Mouse (Mus musculus): ENCODE measurements around the gene Cdv3. TPM values are rescaled to one million over a fixed set of nuclear protein-coding genes. Genes with fewer than 3 reads are reported as not detected.

Cdv3 gene
- polyA plus RNA-seq (2014; fragmentation: Nextera tagmentation; extraction: Ambion mirVana), result 105 and 135 TPM in 2 replicates

DNA sequence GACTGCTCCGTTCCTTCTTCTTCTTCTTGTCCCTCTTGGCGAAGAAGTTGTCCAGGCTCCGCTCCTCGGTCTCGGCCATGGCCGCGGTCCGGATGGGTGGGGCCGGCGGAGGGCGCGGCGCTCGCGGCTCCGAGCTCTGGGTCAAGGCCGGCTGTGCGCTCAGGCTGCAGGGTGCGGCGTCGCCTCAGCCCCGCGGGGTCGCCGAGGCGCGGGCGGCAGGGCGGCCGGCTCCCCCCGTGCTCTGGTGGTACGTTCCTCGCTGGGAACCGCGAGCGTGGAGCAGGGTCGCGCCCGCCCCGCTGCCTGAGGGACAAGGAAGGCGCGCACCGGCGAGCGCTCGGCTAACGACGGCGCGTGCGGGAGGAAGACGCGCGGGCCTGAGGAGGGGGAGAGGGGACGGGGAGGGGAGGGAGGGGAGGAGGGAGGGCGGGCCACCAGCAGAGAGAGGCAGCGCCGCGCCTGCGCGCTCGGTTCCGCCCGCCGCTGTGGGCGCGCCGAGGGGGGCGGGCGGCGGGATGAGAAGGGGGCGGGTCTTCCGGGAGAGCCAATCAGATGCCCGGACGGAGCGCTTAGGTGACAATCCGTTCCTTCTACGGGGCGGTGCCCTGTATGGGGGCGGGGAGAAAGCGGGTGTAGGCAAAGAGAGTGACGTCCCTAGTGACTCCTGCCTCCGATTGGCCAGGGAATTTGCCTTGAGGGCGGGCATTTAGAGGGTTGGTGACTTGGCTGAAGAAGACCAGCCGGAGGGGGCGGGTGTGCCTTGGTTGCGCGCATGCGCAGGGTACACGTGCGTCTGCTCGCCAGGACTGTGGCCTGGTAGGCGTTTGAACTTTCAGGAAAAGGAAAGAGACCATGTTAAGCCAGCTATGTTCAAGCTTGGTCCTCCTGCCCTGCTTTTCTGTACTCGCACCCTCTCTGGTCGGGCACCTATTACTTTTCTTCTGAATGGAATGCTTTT is at the start of gene Cdv3:
Gene Cdv3, minus strand, starts transcription at position 551 of the 958 bp plus-strand sequence.
- Histone ChIP-seq H3K4me1 (replicated peaks; ENCODE audit: control insufficient read depth, insufficient read depth, low read length) (peaks cover 8% of the 10 kb centered on the region), H3K27me3 (ENCODE audit: control insufficient read depth, insufficient read depth, low read length) (no peaks in the 10 kb centered on the region), H3K36me3 (ENCODE audit: control insufficient read depth, insufficient read depth, low read length) (0 out of 2 replicates have a peak, but pooled peaks cover 3% of the 10 kb centered on the region), H3K4me3 (ENCODE audit: low read depth, low read length) (peak within 1 kb of the TSS; percentile 89), H3K27ac (ENCODE audit: low read depth, low read length) (peak within 1 kb of the TSS; percentile 95), H3K9me3 (ENCODE audit: control insufficient read depth, low read length) (no peaks in the 10 kb centered on the region), H3K4me2 (replicated peaks; ENCODE audit: low read depth, low read length) (peak within 1 kb of the TSS; percentile 89), H3K9ac (ENCODE audit: low read depth, low read length) (peak within 1 kb of the TSS; percentile 96)
- 2% methylated on average over 59 of the region's 95 CpGs for WGBS
- ATAC-seq (ENCODE audit: low FRiP score) (peak; percentile 98), DNase-seq (ENCODE audit: low spot score) (peak; percentile 99)

- Histone ChIP-seq H3K4me3 (ENCODE audit: low read depth, low read length) (no peak overlapping the region), H3K9me3 (ENCODE audit: control insufficient read depth, low read length) (no peaks in the 10 kb centered on the region), H3K4me2 (replicated peaks; ENCODE audit: low read depth, low read length) (no peak overlapping the region), H3K4me1 (replicated peaks; ENCODE audit: control insufficient read depth, insufficient read depth, low read length) (no peaks in the 10 kb centered on the region), H3K27ac (ENCODE audit: low read depth, low read length) (no peak overlapping the region), H3K27me3 (ENCODE audit: control insufficient read depth, insufficient read depth, low read length) (no peaks in the 10 kb centered on the region), H3K9ac (ENCODE audit: low read depth, low read length) (no peak overlapping the region), H3K36me3 (ENCODE audit: control insufficient read depth, insufficient read depth, low read length) (no peaks in the 10 kb centered on the region)
- WGBS, result 54% methylated on average over 9 of the region's 9 CpGs
- ATAC-seq (ENCODE audit: low FRiP score), result no peak
- DNase-seq (ENCODE audit: low spot score), result no peak
Measured at GRCm38 (mm10) chr9:103413457-103413856, 47.8 kb upstream of the Cdv3 start.

GRCm38 (mm10) chr9:103409119-103409518 is 43.5 kb upstream of the Cdv3 start:
- no peaks in the 10 kb centered on the region for H3K27me3 ChIP-seq (ENCODE audit: control insufficient read depth, insufficient read depth, low read length)
- H3K4me3 ChIP-seq (ENCODE audit: low read depth, low read length), result no peak overlapping the region
- H3K9ac ChIP-seq (ENCODE audit: low read depth, low read length), result no peak overlapping the region
- H3K36me3 ChIP-seq (ENCODE audit: control insufficient read depth, insufficient read depth, low read length), result no peaks in the 10 kb centered on the region
- 90% methylated on average over 2 of the region's 2 CpGs for whole genome bisulfite sequencing
- H3K27ac ChIP-seq (ENCODE audit: low read depth, low read length), result no peak overlapping the region
- ATAC-seq (ENCODE audit: low FRiP score) (no peak), DNase-seq (ENCODE audit: low spot score) (no peak)
- H3K4me1 ChIP-seq (replicated peaks; ENCODE audit: control insufficient read depth, insufficient read depth, low read length), result no peaks in the 10 kb centered on the region
- no peaks in the 10 kb centered on the region for H3K9me3 ChIP-seq (ENCODE audit: control insufficient read depth, low read length)
- H3K4me2 ChIP-seq (replicated peaks; ENCODE audit: low read depth, low read length), result no peak overlapping the region

DNA sequence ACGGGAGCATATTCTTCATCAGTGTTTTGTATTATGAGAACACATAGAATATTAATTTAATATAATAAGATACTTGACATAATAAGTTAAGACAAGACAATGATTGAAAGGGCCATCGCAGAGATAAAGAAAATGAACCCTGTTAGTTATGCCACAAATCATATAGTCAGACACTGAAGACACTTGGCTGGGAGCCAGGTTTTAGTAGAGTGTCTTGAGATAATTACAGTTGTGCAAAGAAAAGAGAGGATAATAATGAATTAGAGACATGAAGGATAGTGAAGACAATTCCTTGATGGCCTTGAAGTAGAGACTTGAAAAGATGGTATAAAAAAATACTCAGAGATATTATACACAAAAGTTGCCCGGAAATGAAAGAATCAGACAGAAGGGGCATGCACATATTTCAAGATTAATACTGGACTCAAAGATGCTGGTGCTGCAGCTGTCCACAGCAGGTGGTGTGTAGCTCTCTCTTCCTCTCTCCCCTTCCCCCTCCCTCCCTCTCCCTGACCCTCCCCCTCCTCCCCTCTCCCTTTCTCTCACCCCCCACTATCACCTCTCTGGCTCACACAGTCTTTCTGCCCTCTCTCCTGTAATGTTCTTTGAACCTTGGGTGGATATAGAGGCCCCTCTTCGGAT is 42.6 kb upstream of the Cdv3 start:
- no peak for ATAC-seq (ENCODE audit: low FRiP score)
- no peaks in the 10 kb centered on the region for H3K27me3 ChIP-seq (ENCODE audit: control insufficient read depth, insufficient read depth, low read length)
- H3K9ac ChIP-seq (ENCODE audit: low read depth, low read length), result no peak overlapping the region
- no peak for DNase-seq (ENCODE audit: low spot score)
- no peaks in the 10 kb centered on the region for H3K9me3 ChIP-seq (ENCODE audit: control insufficient read depth, low read length)
- H3K36me3 ChIP-seq (ENCODE audit: control insufficient read depth, insufficient read depth, low read length), result no peaks in the 10 kb centered on the region
- no peak overlapping the region for H3K4me3 ChIP-seq (ENCODE audit: low read depth, low read length)
- no peak overlapping the region for H3K27ac ChIP-seq (ENCODE audit: low read depth, low read length)
- no peak overlapping the region for H3K4me2 ChIP-seq (replicated peaks; ENCODE audit: low read depth, low read length)
- WGBS, result 69% methylated on average over 4 of the region's 4 CpGs
- no peaks in the 10 kb centered on the region for H3K4me1 ChIP-seq (replicated peaks; ENCODE audit: control insufficient read depth, insufficient read depth, low read length)

DNA sequence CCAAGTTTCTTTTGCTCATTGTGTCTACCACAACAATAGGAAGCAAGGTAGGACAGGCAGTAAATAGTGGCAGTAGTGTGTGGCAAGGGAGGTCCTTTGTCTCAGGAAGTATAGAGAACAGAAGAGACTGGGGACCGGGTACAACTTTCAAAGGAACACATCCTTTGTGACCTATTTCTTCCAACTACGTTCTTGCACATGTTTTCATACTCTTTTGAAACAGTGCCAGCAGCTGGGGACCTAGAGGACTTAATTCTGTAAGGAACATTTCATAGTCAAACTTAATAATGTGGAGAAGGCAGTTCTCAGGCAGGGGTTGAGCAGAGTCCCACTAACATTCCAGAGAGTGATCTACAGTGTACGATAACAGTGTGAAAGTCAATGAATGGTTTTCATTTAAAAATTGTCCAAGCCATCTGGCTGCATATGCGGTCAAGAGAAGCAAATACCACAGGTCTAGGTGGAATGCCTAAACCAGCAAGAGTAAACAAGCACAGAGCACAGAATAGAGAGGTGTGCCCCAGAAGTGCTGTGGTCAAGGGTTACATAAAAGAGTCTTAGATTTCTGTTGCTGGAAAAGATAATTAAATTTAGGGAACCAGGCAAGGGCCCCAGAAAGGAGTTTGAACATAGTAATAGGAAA is 37.8 kb upstream of the Cdv3 start:
- Histone ChIP-seq H3K9me3 (ENCODE audit: control insufficient read depth, low read length) (no peaks in the 10 kb centered on the region), H3K4me2 (replicated peaks; ENCODE audit: low read depth, low read length) (no peak overlapping the region), H3K27ac (ENCODE audit: low read depth, low read length) (no peak overlapping the region), H3K9ac (ENCODE audit: low read depth, low read length) (no peak overlapping the region), H3K27me3 (ENCODE audit: control insufficient read depth, insufficient read depth, low read length) (no peaks in the 10 kb centered on the region), H3K4me1 (replicated peaks; ENCODE audit: control insufficient read depth, insufficient read depth, low read length) (no peaks in the 10 kb centered on the region), H3K4me3 (ENCODE audit: low read depth, low read length) (no peak overlapping the region), H3K36me3 (ENCODE audit: control insufficient read depth, insufficient read depth, low read length) (no peaks in the 10 kb centered on the region)
- DNase-seq (ENCODE audit: low spot score) (no peak), ATAC-seq (ENCODE audit: low FRiP score) (no peak)
- WGBS, result 69% methylated on average over 4 of the region's 4 CpGs

DNA sequence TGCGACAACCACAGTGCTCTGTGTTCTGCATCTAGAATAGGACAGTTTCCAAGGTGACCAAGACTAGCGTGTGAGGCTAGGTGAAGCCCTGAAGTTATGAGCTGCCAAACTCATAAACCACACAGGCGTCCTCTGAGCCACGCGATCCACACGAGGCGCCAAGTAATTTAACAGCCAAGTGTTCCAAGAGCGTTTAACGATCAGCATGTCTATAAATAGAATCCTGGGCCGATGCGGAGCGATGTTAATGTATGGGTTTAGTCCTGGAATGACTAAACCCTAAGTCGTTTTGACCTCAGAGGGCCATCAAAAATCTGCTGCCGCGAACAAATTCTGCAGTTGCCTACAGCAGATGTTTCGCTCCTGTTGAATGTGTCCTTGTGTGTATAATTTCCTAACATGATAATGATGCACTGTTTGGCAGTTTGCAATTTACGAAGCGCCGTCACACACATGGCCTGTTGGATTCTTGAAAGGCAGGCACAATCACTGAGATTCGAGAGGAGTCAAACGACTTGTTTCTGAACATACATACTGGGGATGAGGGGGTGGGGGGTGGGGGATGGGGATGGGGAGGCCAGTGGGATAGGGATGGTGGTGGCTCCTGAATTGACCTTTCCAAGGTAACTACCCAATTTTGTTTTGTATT is 33.0 kb upstream of the Cdv3 start:
- Histone ChIP-seq H3K9ac (ENCODE audit: low read depth, low read length) (no peak overlapping the region), H3K9me3 (ENCODE audit: control insufficient read depth, low read length) (no peaks in the 10 kb centered on the region), H3K4me2 (replicated peaks; ENCODE audit: low read depth, low read length) (no peak overlapping the region), H3K4me3 (ENCODE audit: low read depth, low read length) (no peak overlapping the region), H3K36me3 (ENCODE audit: control insufficient read depth, insufficient read depth, low read length) (no peaks in the 10 kb centered on the region), H3K27me3 (ENCODE audit: control insufficient read depth, insufficient read depth, low read length) (no peaks in the 10 kb centered on the region), H3K4me1 (replicated peaks; ENCODE audit: control insufficient read depth, insufficient read depth, low read length) (no peaks in the 10 kb centered on the region), H3K27ac (ENCODE audit: low read depth, low read length) (no peak overlapping the region)
- no peak for ATAC-seq (ENCODE audit: low FRiP score)
- WGBS, result 89% methylated on average over 21 of the region's 21 CpGs
- DNase-seq (ENCODE audit: low spot score), result no peak

- 89% methylated on average over 11 of the region's 11 CpGs for WGBS
- no peak overlapping the region for H3K27ac ChIP-seq (ENCODE audit: low read depth, low read length)
- no peak for DNase-seq (ENCODE audit: low spot score)
Measured at GRCm38 (mm10) chr9:103393256-103393655, 27.6 kb upstream of the Cdv3 start.

DNA sequence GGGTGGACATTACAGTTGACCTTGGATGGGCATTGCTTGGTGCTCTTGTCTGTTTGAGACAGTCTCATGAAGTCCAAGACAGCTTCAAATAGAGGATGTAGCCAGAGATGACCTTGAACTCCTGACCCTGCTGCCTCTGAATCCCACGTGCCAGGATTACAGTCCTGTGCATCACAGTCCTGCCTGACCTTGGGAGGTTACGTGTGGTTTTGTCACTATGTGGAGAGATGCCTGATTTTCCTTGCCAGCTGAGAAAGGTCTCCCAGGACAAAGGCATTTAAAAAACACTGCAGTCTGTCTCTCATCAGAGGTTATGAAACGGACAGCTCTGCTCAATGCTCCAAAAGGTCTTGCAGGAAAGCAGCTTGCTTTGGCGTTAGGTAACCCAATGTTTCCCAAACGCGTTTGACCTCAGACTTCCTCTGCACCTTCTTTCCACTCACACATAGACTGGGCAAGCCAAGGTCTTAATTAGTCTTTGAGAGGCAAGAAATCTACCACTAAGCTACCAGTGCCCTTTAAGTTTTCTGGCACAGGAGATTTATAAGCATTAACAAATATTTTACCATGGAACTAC is 26.2 kb upstream of the Cdv3 start:
- no peak overlapping the region for H3K4me3 ChIP-seq (ENCODE audit: low read depth, low read length)
- H3K4me2 ChIP-seq (replicated peaks; ENCODE audit: low read depth, low read length), result no peak overlapping the region
- H3K9me3 ChIP-seq (ENCODE audit: control insufficient read depth, low read length), result no peaks in the 10 kb centered on the region
- H3K27me3 ChIP-seq (ENCODE audit: control insufficient read depth, insufficient read depth, low read length), result no peaks in the 10 kb centered on the region
- DNase-seq (ENCODE audit: low spot score) (no peak), ATAC-seq (ENCODE audit: low FRiP score) (no peak)
- no peaks in the 10 kb centered on the region for H3K36me3 ChIP-seq (ENCODE audit: control insufficient read depth, insufficient read depth, low read length)
- H3K9ac ChIP-seq (ENCODE audit: low read depth, low read length), result no peak overlapping the region
- 75% methylated on average over 6 of the region's 6 CpGs for WGBS
- H3K4me1 ChIP-seq (replicated peaks; ENCODE audit: control insufficient read depth, insufficient read depth, low read length), result no peaks in the 10 kb centered on the region
- no peak overlapping the region for H3K27ac ChIP-seq (ENCODE audit: low read depth, low read length)

More at GRCm38 (mm10) chr9:103393256-103393655, 27.6 kb upstream of the Cdv3 start:
- H3K4me1 ChIP-seq (replicated peaks; ENCODE audit: control insufficient read depth, insufficient read depth, low read length), result no peaks in the 10 kb centered on the region
- no peaks in the 10 kb centered on the region for H3K36me3 ChIP-seq (ENCODE audit: control insufficient read depth, insufficient read depth, low read length)
- H3K27me3 ChIP-seq (ENCODE audit: control insufficient read depth, insufficient read depth, low read length), result no peaks in the 10 kb centered on the region
- no peak for ATAC-seq (ENCODE audit: low FRiP score)
- no peaks in the 10 kb centered on the region for H3K9me3 ChIP-seq (ENCODE audit: control insufficient read depth, low read length)
- H3K4me2 ChIP-seq (replicated peaks; ENCODE audit: low read depth, low read length), result no peak overlapping the region
- no peak overlapping the region for H3K4me3 ChIP-seq (ENCODE audit: low read depth, low read length)
- H3K9ac ChIP-seq (ENCODE audit: low read depth, low read length), result no peak overlapping the region
